Mouse (Mus musculus) intestine, embryonic 14.5 days (tissue): ENCODE results near the gene 2200002J24Rik. TPM values are rescaled to one million over a fixed set of nuclear protein-coding genes. Genes with fewer than 3 reads are reported as not detected.
"Not testable (repeated sequence)": the region's sequence is repeated elsewhere in the genome, so short reads cannot be mapped to it uniquely, and the experiment has no call there.

Experiments
- ATAC-seq: fragments of 200-750 bp; cut with Nextera tagmentation; replicated peaks from 2 replicates; pipeline ENCODE4 v1.8.0; 2017; ENCODE audit warnings: low read depth, moderate number of reproducible peaks, moderate TSS enrichment, moderate library complexity; ENCODE audit not compliant: low FRiP score, low TSS enrichment
- DNase-seq: peaks from one replicate; pipeline ENCODE4 v3.0.0-alpha.2; 2018; ENCODE audit warnings: low spot score
- H3K27ac ChIP-seq: fragments of 300-500 bp; sonication (generic); 2 replicates; pipeline ENCODE4 v1.5.1; 2014; ENCODE audit warnings: low read depth, mild to moderate bottlenecking, control low read depth
- H3K27me3 ChIP-seq: fragments of 300-500 bp; sonication (generic); replicated peaks from 2 replicates; pipeline ENCODE4 v1.6.1; 2014; ENCODE audit warnings: low read length, control low read depth; ENCODE audit not compliant: control insufficient read depth, insufficient read depth
- H3K36me3 ChIP-seq: fragments of 300-500 bp; sonication (generic); 2 replicates; pipeline ENCODE4 v1.6.1; 2014; ENCODE audit warnings: low read length, control low read depth; ENCODE audit not compliant: control insufficient read depth, insufficient read depth
- H3K4me1 ChIP-seq: fragments of 300-500 bp; sonication (generic); replicated peaks from 2 replicates; pipeline ENCODE4 v1.6.1; 2014; ENCODE audit warnings: low read length, control low read depth, mixed read lengths; ENCODE audit not compliant: control insufficient read depth, insufficient read depth
- H3K4me2 ChIP-seq: fragments of 300-500 bp; sonication (generic); 2 replicates; pipeline ENCODE4 v1.6.1; 2014; ENCODE audit warnings: low read length
- H3K4me3 ChIP-seq: fragments of 300-500 bp; sonication (generic); 2 replicates; pipeline ENCODE4 v1.5.1; 2014; ENCODE audit warnings: low read depth, low read length, control low read depth, mixed read lengths
- H3K9ac ChIP-seq: fragments of 300-500 bp; sonication (generic); 2 replicates; pipeline ENCODE4 v1.6.1; 2014; ENCODE audit warnings: mild to moderate bottlenecking, low read length
- H3K9me3 ChIP-seq: fragments of 300-500 bp; sonication (generic); 2 replicates; pipeline ENCODE4 v1.6.1; 2016; ENCODE audit warnings: low read length, control low read depth; ENCODE audit not compliant: control insufficient read depth
- WGBS: fragments of 180-500 bp; shearing (Covaris S2); extraction: QIAGEN DNeasy Blood & Tissue Kit; methylation state at CpG from one replicate; pipeline ENCODE4 v1.1.7; 2014; 5-methylcytosine and 5-hydroxymethylcytosine counted together
- polyA plus RNA-seq: library from polyadenylated mRNA; unstranded; fragments of >200 nt; fragmentation: Nextera tagmentation; extraction: Ambion mirVana; gene quantifications from 2 replicates; pipeline ENCODE4 v1.2.1, GENCODE M21; 2014

2200002J24Rik gene
- polyA plus RNA-seq, 1 experiment from 2014 or later: 1.4 TPM

DNA sequence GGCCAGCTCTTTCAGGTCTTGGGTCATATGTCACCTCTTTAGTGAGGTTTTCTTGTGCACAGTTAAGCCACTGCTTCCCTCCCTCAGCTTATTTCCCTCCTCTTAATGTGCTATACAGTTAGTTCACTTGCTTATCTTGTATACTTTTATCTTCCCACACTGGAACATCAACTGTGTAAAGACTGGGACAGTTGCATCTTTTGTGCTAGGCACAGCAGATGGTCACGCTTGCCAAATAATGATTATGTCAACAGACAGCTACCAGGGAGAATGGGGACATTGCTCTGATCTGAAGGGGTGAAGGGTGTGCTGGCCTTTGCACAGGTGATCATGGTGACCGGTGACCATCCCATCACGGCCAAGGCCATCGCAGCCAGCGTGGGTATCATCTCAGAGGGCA, 20.9 kb downstream of the 2200002J24Rik start:
- H3K4me3 ChIP-seq: no peak overlapping the region
- WGBS: 95% methylated on average over 5 of the region's 5 CpGs
- peaks cover 7% of the 10 kb centered on the region for H3K4me1 ChIP-seq
- no peak overlapping the region for H3K4me2 ChIP-seq
- H3K9ac ChIP-seq: no peak overlapping the region
- no peak overlapping the region for H3K27ac ChIP-seq
- H3K36me3 ChIP-seq: no peaks in the 10 kb centered on the region
- no peaks in the 10 kb centered on the region for H3K9me3 ChIP-seq
- H3K27me3 ChIP-seq: peaks cover 9% of the 10 kb centered on the region; the same call in 1 of the 2 replicates
- ATAC-seq: no peak
- no peak for DNase-seq

DNA sequence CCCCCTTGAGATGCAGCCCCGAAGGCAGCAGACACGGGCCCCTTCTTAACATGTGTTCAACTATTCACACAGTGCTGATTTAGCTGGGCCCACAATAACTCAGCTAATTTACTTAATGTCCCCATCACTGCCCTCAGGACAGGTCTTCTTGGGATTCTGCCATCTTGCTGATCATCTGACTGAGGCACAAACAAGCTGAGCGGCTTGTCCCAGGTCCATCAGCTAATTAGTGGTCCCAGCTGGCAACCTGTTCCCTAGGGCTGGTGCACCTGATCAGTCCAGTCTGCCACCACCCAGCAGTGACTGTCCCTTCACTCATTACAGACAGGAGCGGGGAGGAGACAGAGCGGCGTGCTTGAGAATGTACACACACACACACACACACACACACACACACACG, 22.6 kb downstream of the 2200002J24Rik start:
- Histone ChIP-seq H3K9me3 (no peaks in the 10 kb centered on the region), H3K27ac (no peak overlapping the region), H3K4me3 (no peak overlapping the region), H3K27me3 (peaks cover 9% of the 10 kb centered on the region; the same call in 1 of the 2 replicates), H3K9ac (no peak overlapping the region), H3K4me1 (peaks cover 7% of the 10 kb centered on the region), H3K4me2 (no peak overlapping the region), H3K36me3 (no peaks in the 10 kb centered on the region)
- ATAC-seq (no peak), DNase-seq (no peak)
- WGBS: 90% methylated on average over 7 of the region's 7 CpGs

DNA sequence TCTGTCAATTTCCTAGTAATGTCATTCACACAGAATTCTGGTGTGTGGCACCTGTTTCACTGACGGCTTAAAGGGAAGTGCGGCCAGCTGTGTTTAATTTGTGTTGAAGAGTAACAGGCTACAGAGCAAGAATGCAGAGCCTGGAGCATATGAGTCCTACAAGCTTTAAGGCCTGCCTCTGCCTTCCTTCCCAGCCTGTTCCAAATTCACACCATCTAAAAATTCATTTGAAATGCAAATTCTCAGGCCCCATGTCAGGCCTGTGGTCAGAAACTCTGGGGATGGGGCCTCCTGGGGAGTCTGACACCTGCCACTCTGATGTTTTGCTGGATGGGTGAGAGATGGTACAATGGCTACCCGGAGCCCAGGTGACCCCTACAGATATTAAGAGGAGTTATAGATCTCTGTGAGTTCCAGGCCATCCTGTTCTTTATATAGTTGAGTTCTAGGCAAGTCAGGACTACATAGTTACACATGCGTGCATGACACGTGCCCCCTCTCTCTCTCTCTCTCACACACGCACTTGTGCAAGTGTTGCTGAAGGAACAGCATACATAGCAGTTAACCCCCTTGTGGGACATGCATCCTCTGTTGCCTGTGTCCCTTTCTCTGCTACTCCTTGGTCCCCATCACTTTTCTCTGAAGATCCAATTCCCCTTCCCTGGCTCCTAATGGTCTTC, 24.7 kb downstream of the 2200002J24Rik start:
- no peak for DNase-seq
- ATAC-seq: no peak
- WGBS: 57% methylated on average over 6 of the region's 6 CpGs

DNA sequence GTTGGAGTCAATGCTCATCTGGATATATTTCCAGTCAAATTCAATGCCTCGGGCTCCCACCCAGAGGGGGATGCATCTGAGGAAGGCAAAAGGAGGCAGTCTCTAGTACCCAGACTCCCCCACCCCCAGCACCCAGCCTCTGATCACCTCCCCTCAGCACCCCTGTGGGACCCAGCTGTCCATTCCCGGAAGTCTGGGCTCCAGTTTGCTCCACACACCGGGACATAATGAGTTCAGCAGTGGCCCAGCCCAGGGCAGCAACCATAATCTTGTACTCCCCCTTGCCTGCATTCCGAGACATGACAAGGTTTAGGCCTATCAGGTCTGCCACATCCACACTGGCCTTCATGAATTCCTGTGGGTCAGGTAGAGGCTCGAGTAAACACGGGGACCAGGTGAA, 29.5 kb downstream of the 2200002J24Rik start:
- no peak for DNase-seq
- Histone ChIP-seq H3K36me3 (peaks cover 21% of the 10 kb centered on the region; the same call in 1 of the 2 replicates), H3K27ac (no peak overlapping the region), H3K4me3 (peak overlapping the region; percentile 85), H3K4me1 (peaks cover 12% of the 10 kb centered on the region), H3K9me3 (no peaks in the 10 kb centered on the region), H3K9ac (peak overlapping the region; percentile 74; the same call in 1 of the 2 replicates), H3K27me3 (no peaks in the 10 kb centered on the region), H3K4me2 (peak overlapping the region; percentile 77)
- WGBS: 83% methylated on average over 6 of the region's 6 CpGs
- ATAC-seq: no peak

More for the DNA sequence above, 24.7 kb downstream of the 2200002J24Rik start:
- Histone ChIP-seq H3K9ac (no peak overlapping the region), H3K4me1 (peaks cover 2% of the 10 kb centered on the region; the same call in 1 of the 2 replicates), H3K4me2 (no peak overlapping the region), H3K4me3 (no peak overlapping the region), H3K9me3 (no peaks in the 10 kb centered on the region), H3K27me3 (no peaks in the 10 kb centered on the region), H3K36me3 (peaks cover 13% of the 10 kb centered on the region; the same call in 1 of the 2 replicates), H3K27ac (no peak overlapping the region)

DNA sequence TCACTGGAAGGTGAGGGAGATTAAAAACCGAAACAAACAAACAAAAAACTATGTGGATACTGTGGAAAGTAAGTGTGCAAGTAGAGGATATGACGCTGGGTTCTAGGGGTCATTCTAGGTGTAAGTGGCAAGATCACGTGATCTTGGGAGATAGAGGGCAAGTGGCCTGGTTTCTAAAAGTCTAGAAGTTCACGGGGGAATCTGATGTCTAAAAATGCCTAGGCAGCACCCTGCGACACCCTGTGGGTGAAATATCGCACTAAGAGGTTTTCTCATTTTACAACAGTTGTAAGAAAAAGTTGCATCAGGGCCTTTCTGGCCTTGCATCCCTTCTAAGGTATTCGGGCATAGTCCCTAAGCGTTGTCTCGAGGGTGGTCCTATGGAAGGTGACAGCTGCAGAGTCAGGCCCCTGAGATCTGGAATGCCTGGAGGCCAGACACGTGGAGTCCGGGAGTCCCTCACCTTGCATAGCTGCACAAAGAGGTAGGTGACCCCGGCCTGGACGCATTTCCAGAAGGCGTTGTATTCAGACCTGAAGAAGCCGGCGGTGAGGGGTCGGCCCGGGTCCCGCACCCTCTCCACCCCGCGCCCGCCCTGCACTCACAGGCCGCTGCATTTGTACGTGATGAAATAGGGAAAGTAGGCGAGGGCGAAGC, 30.1 kb downstream of the 2200002J24Rik start:
- DNase-seq: no peak

DNA sequence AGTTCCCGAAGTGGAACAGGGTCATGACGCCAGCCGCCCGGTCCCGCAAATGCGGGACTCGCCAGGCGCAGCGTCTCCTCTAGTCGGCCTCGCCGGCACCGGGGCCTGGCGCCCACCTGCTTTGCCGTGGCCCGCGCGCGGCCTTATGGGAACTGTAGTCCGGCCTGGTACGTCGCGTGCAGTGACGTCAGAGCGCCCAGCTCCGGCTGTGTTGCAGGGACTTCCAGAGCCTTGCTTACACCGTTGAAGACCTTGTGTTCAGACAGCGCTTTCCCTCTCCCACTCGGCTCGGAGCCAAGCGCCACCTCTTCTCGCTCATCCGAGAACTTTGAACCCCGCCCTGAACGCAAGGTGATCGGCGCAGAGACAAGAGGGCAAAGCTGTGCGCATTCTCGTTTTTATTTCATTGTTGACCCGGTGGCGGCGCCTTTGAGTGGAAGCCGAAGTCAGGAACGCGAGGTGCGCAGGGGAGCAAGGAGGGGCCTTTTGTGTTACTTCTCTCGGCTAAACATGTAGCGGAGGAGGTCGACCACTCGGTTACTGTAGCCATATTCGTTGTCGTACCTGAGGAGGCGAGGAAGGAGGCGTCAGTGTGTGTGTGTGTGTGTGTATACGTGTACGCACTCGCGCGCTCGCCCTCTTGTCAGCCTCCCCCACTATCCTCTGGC, 30.8 kb downstream of the 2200002J24Rik start, which contains the start of gene Tmem147:
Gene Tmem147 (minus strand): TSS at position 145 of the 668 bp plus-strand sequence.
- ATAC-seq: peak; percentile 99
- Histone ChIP-seq H3K4me1 (peaks cover 12% of the 10 kb centered on the region), H3K4me2 (peak within 1 kb of the TSS; percentile 77), H3K9ac (peak within 1 kb of the TSS; percentile 74), H3K4me3 (peak within 1 kb of the TSS; percentile 85), H3K27ac (peak within 1 kb of the TSS; percentile 88), H3K27me3 (no peaks in the 10 kb centered on the region), H3K36me3 (peaks cover 21% of the 10 kb centered on the region; the same call in 1 of the 2 replicates), H3K9me3 (no peaks in the 10 kb centered on the region)
- DNase-seq: peak; percentile 99
- WGBS: under 1% methylated on average over 60 of the region's 60 CpGs

More for the DNA sequence above, 30.1 kb downstream of the 2200002J24Rik start:
- peaks cover 12% of the 10 kb centered on the region for H3K4me1 ChIP-seq
- peak; percentile 48 for ATAC-seq
- H3K4me3 ChIP-seq: peak overlapping the region; percentile 85
- H3K27me3 ChIP-seq: no peaks in the 10 kb centered on the region
- H3K4me2 ChIP-seq: peak overlapping the region; percentile 77
- H3K9me3 ChIP-seq: no peaks in the 10 kb centered on the region
- WGBS: 8% methylated on average over 26 of the region's 26 CpGs
- H3K9ac ChIP-seq: peak overlapping the region; percentile 74
- peak overlapping the region; percentile 88 for H3K27ac ChIP-seq
- peaks cover 21% of the 10 kb centered on the region; the same call in 1 of the 2 replicates for H3K36me3 ChIP-seq

GRCm38 (mm10) chr7:30730064-30730722, 31.5 kb downstream of the 2200002J24Rik start:
- Histone ChIP-seq H3K4me2 (peak overlapping the region; percentile 77), H3K4me3 (peak overlapping the region; percentile 85), H3K36me3 (peaks cover 21% of the 10 kb centered on the region; the same call in 1 of the 2 replicates), H3K9ac (peak overlapping the region; percentile 74), H3K4me1 (peaks cover 12% of the 10 kb centered on the region), H3K27ac (peak overlapping the region; percentile 88)
- H3K27me3 ChIP-seq, H3K9me3 ChIP-seq, DNase-seq, ATAC-seq: not testable (repeated sequence)
- 19% methylated on average over 15 of the region's 22 CpGs for WGBS

DNA sequence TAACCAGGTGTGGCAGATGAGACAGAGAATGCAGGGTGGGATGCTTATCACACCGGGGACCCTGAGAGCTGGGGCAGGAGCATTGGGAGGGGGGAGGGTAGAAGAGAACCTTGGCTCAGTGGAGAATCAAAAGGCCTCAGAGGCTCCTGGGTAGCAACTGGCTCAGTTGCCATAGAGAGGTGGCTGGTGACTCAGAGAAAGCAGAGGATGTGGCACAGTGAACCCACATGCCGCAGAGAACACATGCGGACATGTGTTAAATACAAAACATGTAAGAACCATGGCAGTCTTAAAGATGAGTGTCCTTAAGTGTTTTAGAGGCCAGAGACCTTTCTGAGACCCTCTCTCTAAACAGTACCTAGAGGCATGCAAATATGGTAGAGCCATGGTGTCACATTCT, 37.5 kb downstream of the 2200002J24Rik start:
- no peak overlapping the region for H3K4me3 ChIP-seq
- H3K36me3 ChIP-seq: peaks cover 33% of the 10 kb centered on the region
- 89% methylated on average over 3 of the region's 3 CpGs for WGBS
- H3K9ac ChIP-seq: no peak overlapping the region
- DNase-seq (no peak), ATAC-seq (no peak)
- no peaks in the 10 kb centered on the region for H3K27me3 ChIP-seq
- H3K27ac ChIP-seq: no peak overlapping the region
- H3K4me1 ChIP-seq: no peaks in the 10 kb centered on the region
- H3K4me2 ChIP-seq: no peak overlapping the region
- no peaks in the 10 kb centered on the region for H3K9me3 ChIP-seq
